Mouse (Mus musculus) kidney, embryonic 16.5 days (tissue): ENCODE measurements around the gene Ccdc171. TPM values are rescaled to one million over a fixed set of nuclear protein-coding genes. Genes with fewer than 3 reads are reported as not detected.

ENCODE experiments used
- ATAC-seq: fragments of 200-750 bp; cut with Nextera tagmentation; 2 replicates; pipeline ENCODE4 v1.8.0; 2017; ENCODE audit warnings: moderate TSS enrichment; ENCODE audit not compliant: low FRiP score, low TSS enrichment
- H3K27ac ChIP-seq: fragments of 300-500 bp; sonication (generic); 2 replicates; pipeline ENCODE4 v1.5.1; 2014; ENCODE audit warnings: low read length
- H3K27me3 ChIP-seq: fragments of 300-500 bp; sonication (generic); 2 replicates; pipeline ENCODE4 v1.6.1; 2014; ENCODE audit warnings: low read length, control low read depth, mixed read lengths; ENCODE audit not compliant: insufficient read depth
- H3K36me3 ChIP-seq: fragments of 300-500 bp; sonication (generic); 2 replicates; pipeline ENCODE4 v1.6.1; 2014; ENCODE audit warnings: low read length, control low read depth, mixed read lengths; ENCODE audit not compliant: insufficient read depth
- H3K4me1 ChIP-seq: fragments of 300-500 bp; sonication (generic); 2 replicates; pipeline ENCODE4 v1.6.1; 2014; ENCODE audit warnings: low read length, control low read depth, mixed read lengths; ENCODE audit not compliant: insufficient read depth
- H3K4me2 ChIP-seq: fragments of 300-500 bp; sonication (generic); replicated peaks from 2 replicates; pipeline ENCODE4 v1.6.1; 2014; ENCODE audit warnings: low read depth, low read length
- H3K4me3 ChIP-seq: fragments of 300-500 bp; sonication (generic); 2 replicates; pipeline ENCODE4 v1.5.1; 2014; ENCODE audit warnings: mild to moderate bottlenecking, low read length
- H3K9ac ChIP-seq: fragments of 300-500 bp; sonication (generic); replicated peaks from 2 replicates; pipeline ENCODE4 v1.6.1; 2014; ENCODE audit warnings: low read length
- H3K9me3 ChIP-seq: fragments of 300-500 bp; sonication (generic); 2 replicates; pipeline ENCODE4 v1.6.1; 2016; ENCODE audit warnings: low read length, control low read depth
- WGBS: fragments of 180-500 bp; shearing (Covaris S2); extraction: QIAGEN DNeasy Blood & Tissue Kit; methylation state at CpG from one replicate; pipeline ENCODE4 v1.1.7; 2014; 5-methylcytosine and 5-hydroxymethylcytosine counted together
- polyA plus RNA-seq: library from polyadenylated mRNA; unstranded; fragments of >200 nt; fragmentation: Nextera tagmentation; extraction: Ambion mirVana; gene quantifications from 2 replicates; pipeline ENCODE4 v1.2.1, GENCODE M21; 2015

The Ccdc171 gene
- polyA plus RNA-seq, 1 experiment from 2014 or later: 3.7 TPM

- Histone ChIP-seq H3K27me3 (no peaks in the 10 kb centered on the region), H3K4me2 (no peak overlapping the region), H3K27ac (no peak overlapping the region), H3K36me3 (no peaks in the 10 kb centered on the region), H3K4me1 (peaks cover 3% of the 10 kb centered on the region; the same call in 1 of the 2 replicates), H3K9me3 (no peaks in the 10 kb centered on the region), H3K4me3 (no peak overlapping the region), H3K9ac (no peak overlapping the region)
- 57% methylated on average over 3 of the region's 3 CpGs for WGBS
- ATAC-seq: no peak
Measured at GRCm38 (mm10) chr4:83861706-83862105, 336.4 kb downstream of the Ccdc171 start.

- no peaks in the 10 kb centered on the region for H3K27me3 ChIP-seq
- WGBS: 71% methylated on average over 7 of the region's 7 CpGs
- no peak overlapping the region for H3K27ac ChIP-seq
- no peaks in the 10 kb centered on the region for H3K36me3 ChIP-seq
- H3K4me3 ChIP-seq: no peak overlapping the region
- H3K4me2 ChIP-seq: no peak overlapping the region
- no peaks in the 10 kb centered on the region for H3K9me3 ChIP-seq
- ATAC-seq: no peak
- peaks cover 3% of the 10 kb centered on the region; the same call in 1 of the 2 replicates for H3K4me1 ChIP-seq
- H3K9ac ChIP-seq: no peak overlapping the region
Measured at GRCm38 (mm10) chr4:83862295-83862694, 336.9 kb downstream of the Ccdc171 start.

- no peak overlapping the region for H3K4me3 ChIP-seq
- no peak overlapping the region for H3K9ac ChIP-seq
- no peak overlapping the region for H3K27ac ChIP-seq
- H3K4me1 ChIP-seq: no peaks in the 10 kb centered on the region
- H3K9me3 ChIP-seq: no peaks in the 10 kb centered on the region
- no peak overlapping the region for H3K4me2 ChIP-seq
- no peaks in the 10 kb centered on the region for H3K27me3 ChIP-seq
- no peaks in the 10 kb centered on the region for H3K36me3 ChIP-seq
- WGBS: 70% methylated on average over 7 of the region's 7 CpGs
- ATAC-seq: no peak
Measured at GRCm38 (mm10) chr4:83876600-83876999, 351.3 kb downstream of the Ccdc171 start.

GRCm38 (mm10) chr4:83878236-83878635 is 352.9 kb downstream of the Ccdc171 start:
- WGBS: 51% methylated on average over 8 of the region's 8 CpGs
- Histone ChIP-seq H3K9me3 (no peaks in the 10 kb centered on the region), H3K9ac (no peak overlapping the region), H3K4me1 (no peaks in the 10 kb centered on the region), H3K4me3 (no peak overlapping the region), H3K27ac (no peak overlapping the region), H3K36me3 (no peaks in the 10 kb centered on the region), H3K4me2 (no peak overlapping the region), H3K27me3 (no peaks in the 10 kb centered on the region)
- no peak for ATAC-seq

GRCm38 (mm10) chr4:83888459-83889054 is 363.2 kb downstream of the Ccdc171 start:
- Histone ChIP-seq H3K27ac (no peak overlapping the region), H3K9ac (no peak overlapping the region), H3K36me3 (no peaks in the 10 kb centered on the region), H3K4me1 (no peaks in the 10 kb centered on the region), H3K9me3 (no peaks in the 10 kb centered on the region), H3K4me2 (no peak overlapping the region), H3K4me3 (no peak overlapping the region), H3K27me3 (no peaks in the 10 kb centered on the region)
- no peak for ATAC-seq
- WGBS: 37% methylated on average over 12 of the region's 13 CpGs

- H3K27ac ChIP-seq: no peak overlapping the region
- no peaks in the 10 kb centered on the region for H3K27me3 ChIP-seq
- no peak for ATAC-seq
- 70% methylated on average over 9 of the region's 9 CpGs for whole genome bisulfite sequencing
- no peaks in the 10 kb centered on the region for H3K4me1 ChIP-seq
- H3K4me3 ChIP-seq: no peak overlapping the region
- H3K36me3 ChIP-seq: no peaks in the 10 kb centered on the region
- no peak overlapping the region for H3K4me2 ChIP-seq
- H3K9ac ChIP-seq: no peak overlapping the region
- no peaks in the 10 kb centered on the region for H3K9me3 ChIP-seq
Measured at GRCm38 (mm10) chr4:83902081-83902645, 376.8 kb downstream of the Ccdc171 start.

Other genes starting within 250 kb of the Ccdc171 start
- gene Ttc39b, start 201.3 kb upstream of the Ccdc171 start, polyA plus RNA-seq: 2.6 and 3.2 TPM in 2 replicates
- gene Snapc3, start 107.8 kb upstream of the Ccdc171 start, polyA plus RNA-seq: 43.9 and 45.7 TPM in 2 replicates
- 109 and 128 TPM in 2 replicates for gene Psip1, start 39.1 kb upstream of the Ccdc171 start, polyA plus RNA-seq